Mouse (Mus musculus): ENCODE data around the gene Ttc23. TPM values are rescaled to one million over a fixed set of nuclear protein-coding genes. Genes with fewer than 3 reads are reported as not detected.

Gene Ttc23
- total RNA-seq, 2 experiments from 2014 or later = 10.0 to 10.7 TPM

DNA sequence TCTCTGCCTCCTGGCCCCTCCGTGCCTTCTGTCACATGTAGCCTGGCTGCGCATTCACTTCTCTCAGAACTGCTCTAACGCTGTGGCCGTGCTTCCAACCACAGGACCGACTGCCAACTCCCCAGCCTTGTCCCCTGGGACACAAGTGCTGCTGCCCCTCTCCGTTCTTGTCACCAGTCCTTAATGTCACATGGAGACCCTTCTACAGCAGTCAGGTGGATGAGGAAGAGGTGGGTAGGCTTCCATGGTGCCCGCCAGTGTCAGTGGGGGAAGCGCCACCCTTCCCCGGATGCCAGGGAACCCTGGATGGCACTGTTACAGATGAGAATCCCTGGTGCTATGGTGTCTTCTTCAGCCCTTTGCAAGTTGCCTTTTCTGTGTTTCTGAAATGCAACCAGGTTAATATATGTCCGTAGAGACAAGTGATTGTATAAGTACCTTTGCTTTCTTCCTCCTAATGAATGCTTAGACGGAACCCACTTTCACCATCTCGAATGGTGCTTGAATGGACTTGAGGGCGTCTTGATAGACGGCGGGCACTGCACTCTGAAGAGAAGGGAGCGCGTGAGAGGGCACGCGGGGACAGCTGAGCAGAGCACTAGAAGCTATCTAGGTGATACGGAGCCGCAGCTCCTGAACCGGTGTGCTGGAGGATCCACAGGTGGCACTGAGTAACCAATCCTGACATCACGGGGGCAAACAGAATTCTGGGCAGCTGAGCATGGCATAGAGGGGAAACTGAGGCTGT, 45.8 kb downstream of the Ttc23 start:
- no peak for DNase-seq (ENCODE audit: low spot score in 2 of 2)

DNA sequence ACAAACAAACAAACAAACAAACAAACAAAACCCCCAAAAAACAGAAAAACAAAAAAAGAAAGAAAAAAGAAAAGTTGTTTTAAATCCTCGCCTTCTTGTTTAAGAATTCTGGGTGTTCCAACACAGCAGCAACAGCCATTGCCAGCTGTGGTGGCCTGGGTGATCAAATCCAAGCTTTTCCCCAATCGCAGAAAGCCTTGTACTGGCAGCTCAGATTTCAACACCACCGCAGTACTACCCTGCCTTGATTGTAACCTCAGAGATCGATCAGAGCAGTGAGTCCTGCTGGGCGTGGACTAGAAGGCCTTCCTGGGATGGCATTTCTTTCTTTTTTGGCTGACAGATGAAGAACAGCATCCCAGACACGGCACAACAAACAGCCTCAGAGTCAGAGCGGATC, 48.7 kb downstream of the Ttc23 start:
- DNase-seq (ENCODE audit: low spot score in 2 of 2) = no peak

DNA sequence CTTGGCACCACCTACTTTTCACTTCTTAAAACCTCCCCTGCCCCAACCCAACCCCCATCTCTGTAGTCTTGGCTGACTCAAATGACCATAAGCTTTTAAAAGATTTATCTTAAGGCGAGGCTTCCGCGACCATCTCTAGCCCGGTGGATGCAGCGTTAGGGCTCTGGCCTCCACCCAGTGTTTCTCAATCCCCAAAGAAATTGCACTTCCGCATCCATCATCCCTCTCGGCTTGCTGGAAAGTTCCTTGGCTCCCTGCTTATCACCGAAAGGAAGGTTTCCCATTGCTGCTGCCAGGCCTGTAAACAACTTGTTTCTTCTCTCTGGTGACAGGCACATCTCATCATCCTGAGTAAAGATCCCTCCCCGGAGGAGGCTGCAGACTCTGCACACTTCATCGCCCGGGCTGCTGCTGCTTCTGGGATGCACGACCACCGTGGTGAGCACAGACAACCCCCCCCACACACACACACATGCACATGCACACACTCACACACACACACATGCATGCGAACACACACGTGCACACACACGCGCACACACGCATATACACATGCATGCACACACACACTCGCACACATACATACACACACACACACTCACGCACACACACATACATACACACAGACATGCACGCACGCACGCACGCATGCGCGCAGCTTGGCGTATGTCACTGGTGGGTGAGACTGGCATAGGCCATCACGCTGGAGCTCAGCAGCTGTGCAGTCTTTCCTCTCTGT, 50.9 kb downstream of the Ttc23 start:
- DNase-seq (ENCODE audit: low spot score in 2 of 2) = no peak

DNA sequence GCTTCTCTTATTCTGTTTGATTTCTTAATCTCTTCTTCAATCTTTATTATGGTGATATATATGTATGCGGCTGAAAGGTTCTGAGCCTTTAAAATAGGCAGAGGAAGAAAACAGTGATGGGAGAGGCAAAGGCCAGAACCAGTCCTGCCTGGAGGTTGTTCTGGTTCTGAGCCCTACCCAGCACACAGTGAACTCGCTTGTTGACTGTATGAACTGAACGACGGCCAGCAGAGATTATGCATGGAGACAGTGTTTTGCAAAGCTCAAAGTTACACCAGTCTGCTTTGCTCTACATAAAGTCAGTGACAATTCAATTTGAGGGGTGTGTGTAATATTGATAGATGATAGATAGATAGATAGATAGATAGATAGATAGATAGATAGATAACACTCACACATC, 52.1 kb downstream of the Ttc23 start:
- DNase-seq (ENCODE audit: low spot score in 2 of 2) = no peak

DNA sequence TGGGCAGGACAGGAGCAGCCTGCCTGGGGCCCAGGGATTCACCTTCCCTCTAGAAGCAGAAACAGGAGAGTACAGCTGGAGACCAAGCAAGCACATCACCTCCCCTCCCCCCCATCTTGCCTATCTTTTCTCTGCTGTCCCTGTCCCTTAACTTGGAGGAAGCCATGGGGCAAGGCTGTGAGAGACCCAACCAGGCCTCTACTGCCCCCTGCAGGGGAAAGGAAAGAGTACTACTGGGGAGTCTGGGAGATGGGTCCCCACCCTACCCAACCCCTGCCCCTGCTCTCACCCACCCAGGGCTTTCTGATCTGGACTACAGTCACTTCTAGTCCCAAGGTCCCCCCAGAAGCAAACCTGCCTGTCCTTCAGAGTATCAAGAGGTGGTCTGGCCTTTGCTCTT, 53.6 kb downstream of the Ttc23 start:
- peak; percentile 29 to 50 for DNase-seq (ENCODE audit: low spot score in 2 of 2)

DNA sequence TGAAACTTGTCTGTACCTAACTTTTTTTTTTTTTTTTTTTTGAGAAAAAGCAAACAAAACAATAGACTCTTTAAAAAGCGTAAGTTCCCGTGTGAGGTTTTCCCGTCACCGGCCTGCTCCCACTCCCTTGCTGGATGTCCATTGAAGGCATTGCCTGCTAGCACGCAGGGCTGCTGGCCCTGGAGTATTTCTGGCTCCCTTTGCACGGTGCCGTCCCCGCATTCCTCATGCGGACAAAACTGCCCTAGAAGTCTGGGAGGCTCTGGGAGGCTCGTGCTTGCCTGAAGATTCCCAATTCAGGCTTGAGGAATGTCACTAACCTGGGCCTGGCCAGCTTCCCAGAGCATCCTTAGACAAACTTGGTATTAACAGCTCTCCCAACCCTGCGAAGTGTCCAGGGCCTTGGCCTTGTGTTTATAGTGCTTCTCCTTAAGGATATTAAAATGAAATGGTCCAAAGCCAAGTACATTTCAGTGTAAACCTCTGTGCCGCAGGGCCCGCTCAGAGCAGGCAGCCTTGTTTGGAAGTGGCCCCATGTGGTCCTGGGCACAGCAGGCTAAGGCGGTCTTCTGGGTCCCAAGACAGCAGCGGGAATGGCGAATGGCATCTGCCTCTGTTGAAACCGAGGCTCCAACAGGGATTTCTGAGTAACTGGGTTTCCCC, 54.2 kb downstream of the Ttc23 start:
- DNase-seq (ENCODE audit: low spot score in 2 of 2) = no peak

DNA sequence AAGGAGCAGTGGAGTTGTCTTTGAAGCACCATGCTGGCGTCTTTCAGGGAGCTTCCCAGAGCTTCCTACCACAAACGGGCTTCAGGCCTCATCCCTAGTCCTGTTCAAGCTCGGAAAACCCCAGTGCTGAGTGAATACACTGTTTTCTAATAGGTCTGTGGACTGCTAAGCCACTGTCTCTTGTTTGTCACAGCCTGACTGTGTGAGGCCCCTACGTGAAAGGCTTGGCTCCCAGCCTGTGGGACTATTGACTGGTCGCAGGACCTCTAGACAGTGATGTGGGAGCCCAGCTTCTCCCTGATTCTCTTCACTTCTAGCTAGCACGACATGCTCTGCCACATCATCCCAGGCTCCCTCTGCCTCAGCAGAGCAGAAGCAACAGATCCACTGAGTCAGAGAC, 61.0 kb downstream of the Ttc23 start:
- no peak for DNase-seq (ENCODE audit: low spot score in 2 of 2)

DNA sequence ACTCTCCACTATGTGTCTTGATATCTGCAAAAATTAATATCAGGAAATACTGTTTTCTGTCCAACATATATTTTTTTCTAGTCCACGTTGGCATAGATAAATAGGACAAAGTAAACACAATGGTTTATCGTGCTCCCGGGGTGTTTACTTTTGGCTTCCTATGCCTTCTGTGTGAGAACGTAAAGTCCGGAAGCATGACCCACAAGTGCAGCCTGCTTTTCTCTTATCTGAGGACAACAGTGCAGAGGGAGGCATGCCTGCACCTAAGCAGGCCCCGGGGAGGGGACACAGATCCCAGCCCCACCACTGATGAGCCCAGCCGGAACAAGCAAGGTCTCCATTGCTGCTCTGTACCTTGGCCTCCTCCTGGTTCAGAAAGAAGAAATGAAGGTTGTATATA, 63.0 kb downstream of the Ttc23 start:
- DNase-seq (ENCODE audit: low spot score in 2 of 2) = no peak

DNA sequence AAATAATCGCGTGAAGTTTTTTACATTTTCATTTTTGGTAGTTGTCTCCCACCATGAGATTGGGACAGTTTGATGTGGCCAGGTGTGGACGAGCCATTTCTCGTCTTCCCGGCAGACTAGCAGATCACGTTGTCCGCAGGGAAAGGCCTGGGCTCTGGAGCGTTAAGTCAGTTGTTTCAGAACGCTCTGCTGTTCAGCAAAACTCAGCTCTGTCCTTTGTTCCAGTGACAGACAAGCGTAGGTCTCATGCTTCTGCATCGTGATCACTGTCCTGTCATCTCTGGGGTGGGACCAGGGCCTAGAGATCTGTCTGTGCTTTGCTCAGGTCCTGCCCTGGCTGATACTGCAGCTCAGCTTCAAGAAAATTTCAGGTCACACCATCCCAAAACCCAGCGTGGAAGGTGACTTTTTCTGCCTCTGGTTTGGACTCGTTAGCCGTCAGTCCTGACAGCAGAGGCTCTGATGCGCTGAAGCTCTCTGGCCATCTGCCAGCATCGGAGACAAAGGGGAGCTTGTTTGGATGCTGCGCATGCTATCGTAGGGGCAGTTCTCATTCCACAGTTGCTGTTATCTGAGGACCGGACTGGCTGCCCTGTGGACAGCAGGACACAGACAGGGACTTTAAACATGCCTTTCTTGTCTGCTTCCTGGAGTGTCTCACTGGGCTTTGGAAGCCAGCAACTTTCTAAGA, 66.8 kb downstream of the Ttc23 start:
- DNase-seq (ENCODE audit: low spot score in 2 of 2) = peak; percentile 54 to 71

DNA sequence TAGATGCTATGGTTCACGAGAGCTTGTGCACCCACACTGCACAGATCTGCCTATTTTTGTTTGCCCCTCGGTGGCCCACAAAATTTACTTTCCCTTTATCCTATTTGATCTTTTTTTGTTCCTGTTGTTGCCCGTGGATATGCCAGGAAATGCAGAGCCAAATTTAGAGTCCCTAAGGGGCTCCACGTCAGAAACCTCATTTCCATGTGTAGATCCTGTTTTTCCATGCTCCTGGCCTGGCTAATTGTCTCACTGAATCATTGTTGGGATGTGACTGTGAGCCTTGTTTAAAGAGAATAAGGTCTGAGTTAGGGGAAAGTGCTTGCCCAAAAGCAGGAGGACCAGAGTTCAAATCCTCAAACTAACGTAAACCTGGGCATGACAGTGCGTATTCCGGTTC, 68.0 kb downstream of the Ttc23 start:
- DNase-seq (ENCODE audit: low spot score in 2 of 2) = no peak

DNA sequence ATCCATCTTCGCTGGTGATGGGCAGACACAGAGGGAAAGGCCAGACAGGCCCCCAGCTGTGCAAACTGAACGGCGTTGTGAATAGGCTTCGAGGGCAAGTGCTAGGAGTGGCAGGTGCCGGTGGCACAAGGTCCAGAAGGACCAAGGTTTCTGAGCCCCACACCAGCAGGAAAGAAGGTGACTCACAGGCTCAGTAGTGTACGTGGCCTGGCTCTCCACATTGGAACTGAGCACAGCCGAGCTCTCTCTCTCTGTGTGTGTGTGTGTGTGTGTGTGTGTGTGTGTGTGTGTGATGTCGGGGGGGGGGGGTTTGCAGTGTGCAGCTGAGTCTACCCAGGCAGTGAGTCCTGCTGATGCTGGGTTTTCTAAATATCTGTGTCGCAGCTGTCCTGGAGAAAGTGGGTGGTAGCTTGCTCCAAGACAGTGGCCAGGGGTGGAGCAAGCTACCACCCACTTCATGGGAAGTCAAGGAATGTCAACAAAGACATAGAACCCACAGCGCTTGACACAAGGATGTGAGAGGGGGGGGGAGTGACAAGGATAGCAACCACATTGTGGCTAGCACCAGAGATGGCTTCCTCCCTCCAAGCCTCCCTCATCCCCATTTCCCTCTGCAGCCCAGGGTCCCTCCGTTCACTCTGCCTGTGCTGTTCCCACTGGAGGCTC, 69.1 kb downstream of the Ttc23 start:
- DNase-seq (ENCODE audit: low spot score in 2 of 2) = no peak

DNA sequence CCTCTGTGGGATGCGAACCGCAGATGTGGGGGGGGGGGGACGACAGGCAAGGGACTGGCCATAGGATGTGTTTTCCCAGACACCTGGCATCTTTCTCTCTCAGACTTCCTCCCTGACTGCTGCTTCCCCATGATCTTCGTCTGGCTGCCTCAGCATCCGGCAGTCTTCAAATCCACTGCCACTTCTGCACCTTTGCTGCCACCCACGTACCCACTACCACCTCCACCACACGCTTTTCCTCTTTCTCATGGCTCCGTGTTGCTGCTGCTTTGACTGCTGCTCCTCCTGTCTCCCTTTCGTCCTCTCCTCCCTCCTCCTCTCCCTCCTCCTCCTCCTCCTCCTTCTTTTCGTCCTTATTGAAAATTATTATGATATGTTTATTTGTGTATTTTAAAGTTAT, 69.7 kb downstream of the Ttc23 start:
- DNase-seq (ENCODE audit: low spot score in 2 of 2) = no peak

DNA sequence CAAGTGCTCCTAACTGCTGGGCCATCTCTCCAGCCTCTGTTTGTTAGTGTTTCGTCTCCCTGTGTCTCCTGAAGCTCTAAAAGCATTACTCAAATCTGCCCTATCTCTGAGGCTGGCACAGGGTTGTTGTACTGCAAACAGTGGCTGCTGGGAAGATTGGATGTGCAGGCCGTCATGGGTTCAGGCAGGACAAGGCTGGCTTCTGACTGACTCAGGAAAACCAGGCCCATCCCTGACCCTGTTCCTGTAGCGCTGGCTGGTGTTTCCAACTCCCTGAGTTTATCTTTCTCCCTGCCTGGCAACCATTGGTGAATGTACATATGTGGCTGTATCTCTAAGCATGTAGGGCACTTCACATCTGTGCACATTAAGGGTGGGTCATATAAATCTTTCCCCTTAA, 70.3 kb downstream of the Ttc23 start:
- no peak for DNase-seq (ENCODE audit: low spot score in 2 of 2)

DNA sequence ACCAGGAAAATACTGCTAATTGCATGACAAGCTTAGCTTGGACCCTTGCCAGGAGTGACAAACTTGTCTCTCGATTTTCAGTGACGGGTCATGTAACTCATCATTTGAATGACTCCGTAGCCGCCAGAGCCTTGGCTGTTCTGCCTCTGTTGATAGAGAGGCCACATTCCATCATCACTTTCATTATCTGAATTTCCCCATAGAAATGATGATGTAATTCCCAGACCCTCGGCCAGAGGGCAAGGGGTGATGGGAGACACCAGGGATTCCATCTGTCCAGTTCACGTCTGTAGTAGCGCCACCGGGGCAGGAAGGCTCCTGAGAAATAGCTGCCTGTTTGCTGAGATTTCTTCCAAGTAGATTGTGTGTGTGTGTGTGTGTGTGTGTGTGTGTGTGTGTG, 71.6 kb downstream of the Ttc23 start:
- DNase-seq (ENCODE audit: low spot score in 2 of 2) = no peak

DNA sequence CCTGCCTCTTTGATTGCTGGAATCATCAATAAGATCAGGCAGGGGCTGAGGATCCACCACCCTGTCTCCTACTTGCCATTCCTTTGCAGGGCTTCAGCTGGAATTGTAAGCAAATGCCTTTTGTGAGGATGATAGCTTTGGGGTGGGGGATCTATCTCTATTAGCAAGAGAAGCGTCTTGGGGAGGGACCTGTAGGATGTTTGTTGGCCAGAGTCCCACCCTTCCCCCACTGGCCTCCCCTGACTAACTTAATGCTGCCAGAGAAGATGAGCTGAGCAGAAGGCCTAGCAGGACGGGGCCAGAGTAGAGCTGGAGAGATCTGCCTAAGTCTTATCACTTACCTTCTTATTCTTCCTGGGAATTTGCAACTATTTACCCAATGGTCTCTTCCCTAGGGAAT, 75.0 kb downstream of the Ttc23 start:
- DNase-seq (ENCODE audit: low spot score in 2 of 2) = no peak

DNA sequence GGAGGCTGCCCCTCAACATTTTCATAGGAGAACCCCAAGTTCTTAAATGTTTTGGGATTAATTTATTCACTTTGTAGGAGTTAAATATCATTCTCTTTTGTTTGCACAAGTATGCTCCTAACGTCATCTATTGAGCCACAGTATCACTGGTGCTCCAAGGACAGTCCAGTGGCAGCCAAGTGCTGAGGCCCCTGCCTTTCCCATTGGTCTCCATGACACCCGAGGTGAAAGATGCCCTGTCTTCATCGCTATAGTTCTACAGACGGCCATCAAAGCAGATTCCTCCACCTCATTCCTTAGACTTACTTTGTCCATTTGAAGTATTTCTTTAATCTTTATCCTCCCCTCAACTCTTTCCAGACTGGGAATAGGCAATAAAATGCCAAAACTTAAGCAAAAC, 77.3 kb downstream of the Ttc23 start:
- DNase-seq (ENCODE audit: low spot score in 2 of 2) = no peak

DNA sequence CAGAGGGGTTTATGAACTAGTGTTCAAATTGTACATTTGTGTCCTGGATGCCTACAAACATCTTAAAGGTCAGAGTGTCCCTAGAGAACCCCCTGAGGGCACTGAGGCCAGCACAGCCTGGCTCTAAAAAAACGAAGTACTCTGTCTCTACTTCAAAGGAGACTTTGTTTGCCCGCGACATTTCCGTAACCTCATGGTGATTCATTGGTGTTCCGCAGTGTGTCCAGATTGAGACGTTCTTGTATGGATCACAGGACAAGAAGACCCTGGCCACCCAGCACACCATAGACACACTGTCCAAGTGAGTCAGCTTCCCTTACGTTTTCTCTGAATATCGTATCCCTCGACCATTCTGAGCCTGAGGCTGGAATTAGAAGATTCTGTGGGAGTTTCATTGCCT, 77.8 kb downstream of the Ttc23 start:
- DNase-seq (ENCODE audit: low spot score in 2 of 2) = no peak

DNA sequence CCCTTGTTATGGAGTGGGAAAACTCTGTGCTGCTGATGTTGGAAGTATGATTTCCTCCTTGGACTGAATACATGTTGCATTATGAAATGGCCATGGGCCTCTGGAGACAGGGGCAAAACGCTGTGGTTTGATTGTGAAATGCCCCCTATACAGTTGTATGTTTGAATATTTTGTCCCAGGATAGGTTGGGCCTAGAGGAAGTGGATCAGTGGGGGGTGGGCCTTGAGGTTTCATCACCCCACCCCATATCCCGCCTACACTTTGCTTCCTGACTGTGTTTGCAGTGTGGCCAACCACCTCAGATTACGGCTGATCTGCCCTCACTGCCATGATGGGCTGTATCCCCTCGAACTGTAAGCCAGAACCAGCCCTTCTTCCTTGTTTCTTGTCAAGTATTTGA, 81.0 kb downstream of the Ttc23 start:
- no peak for DNase-seq (ENCODE audit: low spot score in 2 of 2)

DNA sequence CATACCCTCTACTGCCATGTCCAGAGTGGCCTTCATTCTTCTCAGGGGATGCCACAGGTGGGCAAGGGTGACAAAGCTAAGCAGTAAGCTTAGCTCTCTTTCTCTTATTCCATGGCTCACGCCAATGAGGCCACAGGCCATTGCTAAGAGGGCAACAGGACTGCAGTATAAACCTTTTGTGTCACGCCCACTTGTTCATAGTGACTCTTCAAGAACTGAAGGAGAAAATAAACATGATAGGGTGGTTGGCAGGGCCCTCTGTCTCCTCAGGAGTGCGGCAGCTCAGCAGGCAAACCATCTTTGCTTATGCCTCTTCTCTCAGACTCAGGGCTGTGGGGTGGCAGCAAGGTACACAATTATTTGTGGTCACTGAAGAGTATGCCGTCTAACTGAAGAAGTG, 81.6 kb downstream of the Ttc23 start:
- no peak for DNase-seq (ENCODE audit: low spot score in 2 of 2)

DNA sequence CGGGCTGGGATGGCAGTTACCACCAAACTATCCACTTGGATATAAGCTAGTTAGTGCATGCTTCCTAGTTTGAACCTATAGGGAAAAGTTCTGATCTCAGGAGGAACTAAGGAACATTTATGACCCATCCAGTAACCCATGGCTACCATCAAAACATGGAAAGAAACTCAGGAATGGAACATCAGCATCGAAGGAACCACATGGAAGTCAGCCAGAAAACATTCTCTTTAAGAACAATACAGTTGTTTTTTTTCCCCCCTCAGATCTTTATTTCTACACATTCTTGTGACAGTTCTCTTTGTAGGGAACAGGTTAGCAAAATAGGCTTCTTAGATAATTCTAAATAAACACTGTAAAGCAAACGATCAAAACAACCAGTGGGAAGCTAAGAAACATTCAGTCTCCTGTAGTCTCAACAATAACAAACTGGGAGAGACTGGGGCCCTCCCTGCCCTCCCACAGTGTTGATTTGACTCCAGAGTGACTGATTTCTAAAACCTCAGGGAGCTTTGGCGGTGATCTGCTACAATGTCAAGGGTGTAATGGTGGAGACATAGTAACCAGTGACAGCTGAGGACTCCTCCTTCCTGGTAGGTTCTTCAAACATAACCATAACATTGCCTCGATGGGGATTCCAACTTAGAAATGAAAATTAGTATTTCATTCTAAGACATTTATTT, 83.4 kb downstream of the Ttc23 start:
- no peak for DNase-seq (ENCODE audit: low spot score in 2 of 2)

DNA sequence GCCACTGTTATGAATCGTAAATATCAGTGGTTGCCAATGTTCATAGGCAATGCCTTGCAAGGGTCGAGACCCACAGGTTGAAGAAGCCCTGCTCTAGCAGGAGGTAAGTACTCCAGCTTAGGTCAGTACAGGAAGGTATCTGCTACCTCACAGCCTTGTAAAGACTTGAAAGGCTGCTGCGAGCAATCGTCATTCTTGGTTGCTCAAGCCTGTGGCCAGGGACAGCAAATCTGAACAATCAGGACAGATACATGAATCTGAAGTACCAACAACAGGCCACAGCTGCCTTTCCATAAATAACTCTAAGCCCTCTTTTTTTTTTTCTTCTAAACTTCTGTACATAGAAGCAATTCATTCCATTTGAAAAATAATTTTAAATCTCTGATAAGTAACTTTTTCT, 85.1 kb downstream of the Ttc23 start:
- no peak for DNase-seq (ENCODE audit: low spot score in 2 of 2)

Measured in layer of hippocampus, postnatal 10 days (tissue).